8 mouse cellular contexts compared by ENCODE assay signal in the genomic region with DNA sequence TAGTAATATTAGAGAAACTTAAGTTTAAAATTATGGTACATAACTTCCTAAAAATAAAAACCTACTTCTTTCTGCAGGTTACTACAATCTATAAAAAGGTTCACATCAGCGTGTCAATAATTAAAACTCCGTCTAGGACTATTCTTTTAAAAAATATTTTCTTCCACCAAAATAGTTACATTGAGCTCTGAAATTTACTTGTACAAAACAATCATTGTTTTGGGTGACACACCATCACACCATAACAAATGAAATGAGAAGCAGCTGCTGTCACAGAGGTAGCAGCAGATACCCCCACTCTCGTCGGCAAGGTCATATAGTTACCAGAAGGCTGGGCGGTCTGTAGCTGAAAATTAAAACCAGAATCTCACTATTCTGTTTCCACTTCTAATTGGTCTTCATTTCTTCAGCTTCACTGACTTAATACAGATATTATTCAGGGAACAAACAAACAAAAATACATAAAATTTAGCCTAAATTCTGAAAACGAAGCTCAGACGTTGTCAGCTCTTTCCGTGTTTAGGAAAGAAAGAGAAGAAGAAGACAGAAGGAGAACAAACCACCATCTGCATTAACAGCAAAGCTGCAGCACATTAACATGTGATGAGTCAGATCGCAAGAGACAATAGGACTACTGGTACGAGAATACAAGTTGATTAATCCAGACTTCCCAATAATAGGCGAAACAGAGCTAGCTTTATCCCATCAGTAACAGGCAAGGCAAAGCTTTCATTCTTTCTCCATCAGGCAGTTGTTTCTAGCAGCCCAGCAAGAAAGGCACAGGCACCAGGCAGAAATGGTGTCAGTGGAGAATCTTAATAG. TPM values are rescaled to one million over a fixed set of nuclear protein-coding genes. Genes with fewer than 3 reads are reported as not detected.
DNase-seq lines count a peak whose midpoint lies in the region; ATAC-seq and TF ChIP-seq lines count a peak whose summit lies in the region.

No protein-coding gene starts in this region.

- WGBS in embryonic facial prominence, embryonic 10.5 days, result 35% methylated on average over 11 of the region's 11 CpGs
- 22% methylated on average over 11 of the region's 11 CpGs for WGBS in hindbrain, postnatal 0 days
- WGBS in liver, embryonic 16.5 days (ENCODE audit: insufficient replicate concordance), result 32% methylated on average over 11 of the region's 11 CpGs

- peak overlapping the region; percentile 64 for H3K4me2 ChIP-seq in hindbrain, postnatal 0 days (ENCODE audit: low read depth, low read length)
- H3K4me2 ChIP-seq in liver, embryonic 16.5 days (ENCODE audit: low read depth, low read length), result peak overlapping the region; percentile 54

- H3K27ac ChIP-seq in embryonic facial prominence, embryonic 10.5 days (replicated peaks), result peak overlapping the region; percentile 76
- H3K27ac ChIP-seq in hindbrain, postnatal 0 days, result peak overlapping the region; percentile 94
- H3K27ac ChIP-seq in liver, embryonic 16.5 days (ENCODE audit: low read length), result peak overlapping the region; percentile 60

- no peak for TF ChIP-seq CTCF in hindbrain, postnatal 0 days (IDR thresholded peaks at IDR 0.05; ENCODE audit: low read depth)

- H3K9ac ChIP-seq in hindbrain, postnatal 0 days (replicated peaks; ENCODE audit: low read length), result peak overlapping the region; percentile 50
- peak overlapping the region; percentile 48 for H3K9ac ChIP-seq in liver, embryonic 16.5 days (ENCODE audit: low read depth, low read length)

- H3K27me3 ChIP-seq in embryonic facial prominence, embryonic 10.5 days (replicated peaks; ENCODE audit: low read depth, poor library complexity, severe bottlenecking), result no peaks in the 10 kb centered on the region
- H3K27me3 ChIP-seq in hindbrain, postnatal 0 days (ENCODE audit: insufficient read depth, low read length), result no peaks in the 10 kb centered on the region
- H3K27me3 ChIP-seq in liver, embryonic 16.5 days (ENCODE audit: control insufficient read depth, insufficient read depth, low read depth, low read length), result no peaks in the 10 kb centered on the region

- H3K36me3 ChIP-seq in embryonic facial prominence, embryonic 10.5 days (replicated peaks), result 0 out of 2 replicates have a peak, but pooled peaks cover 3% of the 10 kb centered on the region
- H3K36me3 ChIP-seq in hindbrain, postnatal 0 days (ENCODE audit: insufficient read depth, low read length), result no peaks in the 10 kb centered on the region
- H3K36me3 ChIP-seq in liver, embryonic 16.5 days (ENCODE audit: control insufficient read depth, insufficient read depth), result no peaks in the 10 kb centered on the region

- H3K4me3 ChIP-seq in embryonic facial prominence, embryonic 10.5 days, result peak overlapping the region; percentile 37; the same call in 1 of the 2 replicates
- H3K4me3 ChIP-seq in hindbrain, postnatal 0 days (ENCODE audit: low read length), result peak overlapping the region; percentile 39
- peak overlapping the region; percentile 31 for H3K4me3 ChIP-seq in liver, embryonic 16.5 days (ENCODE audit: low read depth, low read length)

- peak; percentile 20 for DNase-seq in adrenal gland, adult 2 months
- DNase-seq in adrenal gland, adult 18-20 months (ENCODE audit: low spot score in 2 of 2), result no peak
- peak; percentile 59 for DNase-seq in 3T3-L1 (ENCODE audit: low read depth, low spot score)
- DNase-seq in embryonic facial prominence, embryonic 10.5 days (ENCODE audit: low spot score), result no peak
- DNase-seq in hindbrain, postnatal 0 days (ENCODE audit: low spot score), result peak; percentile 34
- DNase-seq in telencephalon, adult 2 months (ENCODE audit: low read depth, low spot score), result peak; percentile 77
- no peak for DNase-seq in urinary bladder, adult 2 months (ENCODE audit: low spot score)

- peak; percentile 56; the same call in 1 of the 2 replicates for ATAC-seq in hindbrain, postnatal 0 days
- ATAC-seq in liver, embryonic 16.5 days (ENCODE audit: low read depth), result no peak

- H3K9me3 ChIP-seq in embryonic facial prominence, embryonic 10.5 days, result no peaks in the 10 kb centered on the region
- H3K9me3 ChIP-seq in hindbrain, postnatal 0 days (ENCODE audit: low read length), result no peaks in the 10 kb centered on the region
- no peaks in the 10 kb centered on the region for H3K9me3 ChIP-seq in liver, embryonic 16.5 days (replicated peaks; ENCODE audit: control insufficient read depth, low read length)

- peaks cover 29% of the 10 kb centered on the region for H3K4me1 ChIP-seq in embryonic facial prominence, embryonic 10.5 days
- no peaks in the 10 kb centered on the region for H3K4me1 ChIP-seq in hindbrain, postnatal 0 days (ENCODE audit: insufficient read depth, low read length)
- peaks cover 5% of the 10 kb centered on the region for H3K4me1 ChIP-seq in liver, embryonic 16.5 days (ENCODE audit: control insufficient read depth, low read depth, low read length)

RNA-seq across cellular contexts. Expression of gene Ankrd28, which starts 49.8 kb away (rescaled TPM):
- 10 to 100 TPM; 10.4 to 17.7 TPM for total RNA-seq in adrenal gland, adult 2 months (2021)
- polyA plus RNA-seq in adrenal gland, adult 2 months (2012; rRNA removed), result 1.2 and 3.2 TPM in 2 replicates
- 10 to 100 TPM; 14.3 to 15.4 TPM for total RNA-seq in adrenal gland, adult 18-20 months (2021)
- polyA plus RNA-seq in embryonic facial prominence, embryonic 10.5 days (2016; fragmentation: Nextera tagmentation; extraction: Ambion mirVana), result 9.5 and 10.7 TPM in 2 replicates
- total RNA-seq in hindbrain, postnatal 0 days (2014; rRNA removed), result 21.9 and 24.9 TPM in 2 replicates
- 8.1 and 8.5 TPM in 2 replicates for polyA plus RNA-seq in hindbrain, postnatal 0 days (2015; fragmentation: Nextera tagmentation; extraction: Ambion mirVana)
- polyA plus RNA-seq in liver, embryonic 16.5 days (2015; fragmentation: Nextera tagmentation; extraction: Ambion mirVana), result 3.6 and 3.9 TPM in 2 replicates
- 10.3 and 13.7 TPM in 2 replicates for polyA plus RNA-seq in urinary bladder, adult 2 months (2012; rRNA removed)

Comparison
In these comparisons a context has a peak if more than half of its experiments do, and no peak if none do; other contexts are left out.
1. DNase-seq: peak in adrenal gland, adult 2 months (single experiment), 3T3-L1 (single experiment), hindbrain, postnatal 0 days (single experiment) and telencephalon, adult 2 months (single experiment); none in adrenal gland, adult 18-20 months (0 of 2), embryonic facial prominence, embryonic 10.5 days (single experiment) and urinary bladder, adult 2 months (single experiment).
2. Peak in every context shown above with its lines, with median percentiles within 50 percentile points of each other: H3K27ac ChIP-seq and H3K4me3 ChIP-seq.